Mouse (Mus musculus) megakaryocyte progenitor cell, adult 5-6 weeks (primary cell): ENCODE data around the gene Vps37b. TPM values are rescaled to one million over a fixed set of nuclear protein-coding genes. Genes with fewer than 3 reads are reported as not detected.

ENCODE experiments used
- ATAC-seq: replicated peaks from 2 replicates; pipeline ENCODE4 v1.8.0; 2016; ENCODE audit warnings: mild to moderate bottlenecking, moderate TSS enrichment, inconsistent platforms; ENCODE audit not compliant: poor library complexity
- total RNA-seq, 2 experiments: library from RNA; stranded (forward) in 1 of 2; stranded (reverse) in 1 of 2; fragments of 157-497, 149-512 nt in 1 of 2; fragments of 200-1000 nt in 1 of 2; gene quantifications; 2 replicates each; pipeline versions ENCODE4 v1.2.3 to v1.2.4; 2015 to 2017

The Vps37b gene
- total RNA-seq, 2 experiments from 2014 or later, result 11.4 to 15.6 TPM

DNA sequence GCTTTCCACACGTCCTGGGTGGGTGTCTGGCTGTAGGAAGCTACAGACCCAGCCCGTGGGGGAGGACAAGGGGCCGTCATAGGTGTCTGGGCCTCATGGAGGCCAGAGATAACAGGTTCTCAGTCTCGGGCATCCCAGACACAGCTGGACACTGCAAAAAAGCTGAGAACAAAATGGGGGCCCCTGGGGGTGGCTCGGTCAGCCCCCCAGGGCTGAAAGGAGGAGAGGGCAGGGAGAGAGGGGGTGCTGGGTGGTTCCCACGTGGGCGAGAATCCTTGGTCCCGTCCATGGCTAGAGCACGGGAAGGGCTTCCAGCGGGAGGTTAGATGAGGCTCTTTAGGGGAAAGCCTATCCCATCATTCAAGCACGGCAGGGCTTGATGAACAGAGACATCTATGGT lies 49.2 kb downstream of the Vps37b start:
- no peak for ATAC-seq

- ATAC-seq, result no peak
Measured at GRCm38 (mm10) chr5:123981250-123981554, 50.9 kb downstream of the Vps37b start.

- ATAC-seq, result no peak
Measured at GRCm38 (mm10) chr5:123980521-123981249, 51.4 kb downstream of the Vps37b start.

GRCm38 (mm10) chr5:123979980-123980369 lies 52.1 kb downstream of the Vps37b start:
- ATAC-seq, result no peak

GRCm38 (mm10) chr5:123979221-123979979 lies 52.7 kb downstream of the Vps37b start:
- ATAC-seq, result peak; percentile 45

DNA sequence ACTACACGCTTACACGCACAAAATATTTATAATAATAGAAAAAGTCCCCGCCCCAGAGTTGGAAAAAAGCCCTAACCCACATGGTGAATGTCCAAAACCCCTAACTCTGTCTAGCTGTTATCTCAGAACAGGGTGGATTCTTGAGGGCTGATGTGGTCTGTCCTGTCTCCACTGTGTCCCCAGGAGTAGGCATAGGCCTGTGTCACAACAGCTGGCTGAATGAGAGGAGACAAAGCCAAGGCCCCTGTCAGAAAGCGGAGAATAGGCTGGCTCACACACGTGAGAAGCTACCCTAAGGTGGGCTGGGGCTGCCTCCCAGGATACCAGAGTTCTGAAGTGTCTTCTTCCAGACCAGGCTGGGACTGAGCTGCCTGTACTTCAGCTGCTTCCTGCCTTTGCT lies 53.9 kb downstream of the Vps37b start:
- 0 out of 2 replicates have a peak, but pooled peaks have one; percentile 10 for ATAC-seq

DNA sequence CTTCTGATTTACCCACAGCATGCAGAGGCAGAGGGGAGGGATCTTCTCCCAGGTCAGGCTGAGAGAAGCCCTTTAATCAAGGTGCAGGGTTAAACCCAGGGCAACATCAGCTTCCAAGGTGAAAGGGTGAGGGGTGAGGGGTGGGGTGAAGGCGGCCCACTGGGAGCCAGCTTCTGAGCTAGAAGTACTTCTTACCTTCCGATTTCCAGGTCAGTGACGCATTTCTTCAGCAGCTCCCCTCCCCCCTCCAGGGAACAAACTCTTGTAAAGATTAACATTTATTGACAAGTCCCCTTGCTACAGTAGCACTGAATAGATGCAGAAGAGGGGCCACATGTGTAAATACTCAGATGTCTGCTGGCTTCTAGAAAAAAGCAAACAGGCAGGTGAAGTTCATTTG lies 54.8 kb downstream of the Vps37b start:
- no peak for ATAC-seq

GRCm38 (mm10) chr5:123975668-123976180 lies 56.3 kb downstream of the Vps37b start:
- ATAC-seq, result no peak

DNA sequence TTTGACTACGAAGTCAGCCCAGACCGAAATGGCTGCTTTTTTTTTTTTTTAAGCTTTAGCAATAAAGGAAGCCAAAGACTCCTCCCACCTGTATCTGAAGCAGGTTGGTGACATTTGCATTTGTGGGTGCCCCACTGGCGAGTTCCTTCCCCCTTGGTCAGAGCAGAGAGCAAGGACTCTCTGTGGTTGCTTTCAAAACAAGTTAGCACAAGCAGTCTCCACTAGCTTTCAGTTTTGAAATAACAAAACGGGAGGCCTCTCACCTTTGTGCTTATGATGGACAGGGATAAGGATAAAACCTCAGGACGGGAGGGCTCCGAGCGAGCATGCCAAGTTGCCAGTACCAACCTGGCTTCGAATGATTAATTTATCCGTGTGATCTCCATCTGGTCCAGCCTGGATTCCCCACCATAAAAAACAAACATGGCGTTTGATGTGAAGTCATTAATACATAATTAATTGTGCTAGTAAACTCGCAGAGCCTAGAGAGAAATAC lies 57.4 kb downstream of the Vps37b start:
- peak; percentile 59 for ATAC-seq

DNA sequence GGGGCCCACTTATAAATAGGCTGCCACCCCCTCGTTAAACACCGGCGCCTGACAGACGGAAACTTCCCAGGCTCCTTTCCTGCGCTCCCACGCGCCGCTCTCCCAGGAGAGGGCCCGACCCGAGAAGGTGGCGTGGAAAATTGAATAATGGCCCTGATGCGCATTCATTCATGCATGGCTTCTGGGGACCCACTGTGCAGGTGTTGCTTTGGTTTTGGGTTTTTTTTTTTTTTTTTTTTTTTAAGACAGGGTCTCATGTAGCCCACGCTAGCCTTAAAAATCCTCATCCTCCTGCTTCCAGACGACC lies 57.9 kb downstream of the Vps37b start:
- ATAC-seq, result no peak

DNA sequence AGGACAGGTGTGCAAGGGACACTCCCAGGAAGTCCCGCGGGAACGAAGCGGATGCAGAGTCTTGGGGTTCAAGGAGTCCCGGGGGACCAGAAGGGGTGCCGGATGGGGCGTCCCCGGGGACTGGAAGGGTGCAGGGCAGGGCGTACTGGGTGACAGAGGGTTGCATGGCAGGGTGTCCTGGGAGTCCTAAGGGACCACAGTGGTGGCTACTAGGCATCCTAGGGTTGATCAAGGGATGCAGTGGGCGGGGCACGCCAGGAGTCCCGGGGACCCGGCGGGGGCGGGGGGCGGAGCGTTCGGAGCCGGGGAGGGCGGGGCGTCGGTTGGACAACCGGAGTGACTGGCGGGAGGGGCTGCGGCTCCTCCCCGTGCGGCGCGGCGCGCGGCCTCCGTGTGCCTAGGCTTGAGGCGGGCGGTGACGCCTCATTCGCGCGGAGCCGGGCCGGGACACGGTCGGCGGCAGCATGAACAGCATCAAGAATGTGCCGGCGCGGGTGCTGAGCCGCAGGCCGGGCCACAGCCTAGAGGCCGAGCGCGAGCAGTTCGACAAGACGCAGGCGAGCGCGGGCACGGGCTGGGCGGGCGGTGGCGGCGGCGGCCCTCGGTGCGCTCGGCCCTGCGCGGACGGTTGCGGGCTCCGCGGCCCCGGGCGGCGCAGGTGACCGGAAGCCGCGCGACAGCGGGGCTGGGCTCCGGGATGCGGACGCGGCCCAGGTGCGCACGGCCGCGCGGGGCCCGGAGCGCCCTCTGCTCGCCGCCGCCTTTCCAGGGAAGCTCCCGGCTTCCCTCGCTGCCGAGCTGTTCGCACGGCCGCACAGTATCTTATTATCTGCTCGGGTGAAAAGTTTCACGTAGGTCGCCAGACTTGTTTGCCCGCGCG lies 58.5 kb downstream of the Vps37b start, which contains the start of gene Hip1r:
TSS of gene Hip1r (plus strand) at position 330 of the 880 bp plus-strand sequence.
- peak; percentile 63 for ATAC-seq

GRCm38 (mm10) chr5:123972453-123972852 lies 59.6 kb downstream of the Vps37b start:
- ATAC-seq, result no peak

- no peak for ATAC-seq
Measured at GRCm38 (mm10) chr5:123970576-123970975, 61.5 kb downstream of the Vps37b start.

- ATAC-seq, result no peak
Measured at GRCm38 (mm10) chr5:123969216-123969615, 62.9 kb downstream of the Vps37b start.

- no peak for ATAC-seq
Measured at GRCm38 (mm10) chr5:123968468-123968867, 63.6 kb downstream of the Vps37b start.

DNA sequence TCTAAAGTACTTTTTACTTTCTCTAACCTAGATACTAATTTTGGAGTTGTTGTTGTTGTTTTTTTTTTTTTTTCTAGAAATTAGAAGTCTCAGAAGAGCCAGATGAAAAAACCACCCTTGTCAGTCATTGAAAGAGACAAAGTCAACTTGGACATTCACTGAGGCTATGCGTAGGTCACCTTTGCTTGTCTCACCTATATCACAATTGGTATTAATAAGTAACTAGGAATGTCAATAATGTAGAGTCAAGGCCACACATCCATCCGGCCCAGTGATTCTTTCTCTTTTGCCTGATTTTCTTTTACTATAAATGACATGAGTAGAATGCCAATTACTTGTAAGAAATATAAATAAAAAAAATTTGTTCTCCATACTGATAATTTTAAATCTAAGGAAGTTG lies 65.3 kb downstream of the Vps37b start:
- no peak for ATAC-seq

GRCm38 (mm10) chr5:123964208-123964607 lies 67.9 kb downstream of the Vps37b start:
- no peak for ATAC-seq

- no peak for ATAC-seq
Measured at GRCm38 (mm10) chr5:123961046-123961445, 71.0 kb downstream of the Vps37b start.

DNA sequence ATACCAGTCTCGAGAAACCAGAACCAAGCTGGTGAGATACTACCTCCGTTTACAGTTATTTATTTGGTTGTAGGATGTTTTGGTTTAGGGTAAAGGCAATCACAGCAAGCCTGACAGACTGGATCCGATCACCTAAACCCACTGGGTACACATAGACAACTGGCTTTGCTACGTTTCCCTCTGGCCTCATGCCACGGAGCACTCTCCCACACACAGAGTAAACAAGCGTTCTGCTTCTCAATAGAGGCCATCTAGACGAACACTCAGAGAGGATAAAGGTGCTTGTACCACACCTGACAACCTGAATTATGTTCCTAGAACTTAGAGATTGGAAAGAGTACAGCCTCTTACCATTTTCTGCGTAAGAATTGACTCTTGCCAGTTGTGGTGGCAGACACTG lies 71.9 kb downstream of the Vps37b start:
- ATAC-seq, result no peak

- no peak for ATAC-seq
Measured at GRCm38 (mm10) chr5:123959018-123959417, 73.1 kb downstream of the Vps37b start.

DNA sequence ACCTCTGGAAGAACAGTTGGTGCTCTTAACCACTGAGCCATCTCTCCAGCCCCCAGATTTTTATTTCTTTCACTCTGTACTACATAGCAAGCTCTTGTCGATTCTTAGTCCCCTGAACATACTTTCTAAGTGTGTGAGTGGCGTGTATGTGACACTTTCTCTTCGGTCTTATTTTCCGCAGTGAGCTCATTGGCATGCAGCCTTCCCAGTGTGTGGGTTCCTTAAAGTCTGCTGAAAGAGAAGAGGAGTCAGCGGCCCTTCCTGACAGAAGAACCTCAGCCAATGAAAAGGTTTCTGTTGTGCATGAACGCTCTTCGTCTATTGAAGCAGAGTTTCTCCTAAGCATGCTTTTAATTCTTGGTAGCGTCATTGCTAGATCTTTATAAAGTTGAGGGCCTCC lies 74.9 kb downstream of the Vps37b start:
- ATAC-seq, result no peak
